Mouse (Mus musculus): Measurements from ENCODE around the gene Cadps2. TPM values are rescaled to one million over a fixed set of nuclear protein-coding genes. Genes with fewer than 3 reads are reported as not detected.

Gene Cadps2
- polyA plus RNA-seq, 1 experiment = 5.0 TPM

DNA sequence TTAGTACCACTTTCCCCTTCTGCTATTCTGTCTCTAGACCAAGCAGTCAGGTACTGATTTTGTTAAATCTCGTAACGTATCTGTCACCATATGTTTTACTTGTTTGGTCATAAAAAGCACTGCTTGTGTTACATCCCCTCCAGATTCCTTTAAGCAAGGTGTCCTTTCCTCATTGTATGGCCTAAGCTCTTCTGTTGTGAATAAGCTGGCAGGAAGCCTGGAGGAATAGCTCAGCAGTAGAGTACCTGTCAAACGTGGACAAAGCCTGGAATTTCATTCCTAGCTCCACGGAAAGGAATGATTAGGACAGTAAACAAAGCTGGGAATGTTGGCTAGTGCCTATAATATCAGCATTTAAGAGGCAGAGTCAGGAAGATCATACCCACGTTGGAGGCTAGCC, 340.6 kb downstream of the Cadps2 start:
- TF ChIP-seq POLR2A (IDR thresholded peaks at IDR 0.05; ENCODE audit: low read depth, low read length) (no peak), CTCF (conservative IDR thresholded peaks at IDR 0.05; ENCODE audit: insufficient read depth, insufficient read length, low read depth, low read length) (no peak)
- no peak for DNase-seq
- H3K4me1 ChIP-seq (ENCODE audit: control insufficient read depth, insufficient read depth, low read length) = no peaks in the 10 kb centered on the region
- no peak overlapping the region for H3K27ac ChIP-seq (ENCODE audit: insufficient read depth, low read depth, low read length)
- no peak overlapping the region for H3K4me3 ChIP-seq (ENCODE audit: insufficient read depth, low read depth, low read length)
- 42% methylated on average over 5 of the region's 5 CpGs for WGBS
- H3K27me3 ChIP-seq (replicated peaks; ENCODE audit: control insufficient read depth, insufficient read depth, low read length) = no peaks in the 10 kb centered on the region
- no peaks in the 10 kb centered on the region for H3K36me3 ChIP-seq (ENCODE audit: control insufficient read depth, insufficient read depth, low read length)

DNA sequence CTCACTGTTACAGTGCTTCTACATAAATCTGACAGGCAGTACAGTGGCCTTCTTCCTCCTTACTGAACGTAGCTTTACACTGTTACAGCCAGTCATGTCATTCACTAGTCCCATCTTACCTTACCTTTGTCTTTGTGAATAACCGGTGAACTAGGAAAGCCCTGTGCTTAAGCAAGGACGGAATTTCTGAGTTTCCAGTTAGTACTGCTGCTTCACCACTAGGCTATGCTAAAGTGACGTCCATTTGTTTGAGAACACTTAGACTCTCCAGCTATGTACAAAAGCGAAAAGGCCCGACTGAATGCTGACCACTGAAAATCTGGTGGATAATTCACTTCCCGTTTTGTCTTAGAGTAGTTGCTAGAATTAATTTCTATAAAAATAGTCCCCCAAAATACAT, 347.4 kb downstream of the Cadps2 start:
- Histone ChIP-seq H3K4me1 (ENCODE audit: control insufficient read depth, insufficient read depth, low read length) (no peaks in the 10 kb centered on the region), H3K36me3 (ENCODE audit: control insufficient read depth, insufficient read depth, low read length) (no peaks in the 10 kb centered on the region), H3K4me3 (ENCODE audit: insufficient read depth, low read depth, low read length) (no peak overlapping the region), H3K27me3 (replicated peaks; ENCODE audit: control insufficient read depth, insufficient read depth, low read length) (no peaks in the 10 kb centered on the region), H3K27ac (ENCODE audit: insufficient read depth, low read depth, low read length) (no peak overlapping the region)
- WGBS = 23% methylated on average over 7 of the region's 7 CpGs
- peak; percentile 23 for DNase-seq
- TF ChIP-seq POLR2A (IDR thresholded peaks at IDR 0.05; ENCODE audit: low read depth, low read length) (no peak), CTCF (conservative IDR thresholded peaks at IDR 0.05; ENCODE audit: insufficient read depth, insufficient read length, low read depth, low read length) (peak; percentile 30; the same call in 1 of the 2 replicates)

DNA sequence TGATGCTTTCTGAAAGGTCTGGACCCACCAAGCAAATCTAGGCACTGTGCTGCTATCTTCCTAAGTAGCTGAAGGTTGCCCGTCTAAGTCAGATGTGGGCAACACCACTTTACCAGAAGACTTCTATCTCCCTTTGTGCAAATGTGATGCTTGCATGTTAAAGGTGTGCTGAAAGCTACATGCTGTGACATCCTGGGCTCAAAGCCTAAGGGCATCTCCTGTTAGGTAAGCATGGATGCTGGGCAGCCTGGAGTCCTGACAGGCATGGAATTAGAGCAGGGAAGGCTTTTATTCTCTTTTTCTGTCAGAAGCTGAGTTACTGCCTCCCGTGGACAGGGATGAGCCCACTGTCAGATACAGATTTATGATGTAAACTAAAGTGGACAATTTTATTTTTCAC, 348.8 kb downstream of the Cadps2 start:
- Histone ChIP-seq H3K27me3 (replicated peaks; ENCODE audit: control insufficient read depth, insufficient read depth, low read length) (no peaks in the 10 kb centered on the region), H3K36me3 (ENCODE audit: control insufficient read depth, insufficient read depth, low read length) (no peaks in the 10 kb centered on the region), H3K4me1 (ENCODE audit: control insufficient read depth, insufficient read depth, low read length) (no peaks in the 10 kb centered on the region), H3K27ac (ENCODE audit: insufficient read depth, low read depth, low read length) (no peak overlapping the region), H3K4me3 (ENCODE audit: insufficient read depth, low read depth, low read length) (no peak overlapping the region)
- no peak for TF ChIP-seq POLR2A (IDR thresholded peaks at IDR 0.05; ENCODE audit: low read depth, low read length)
- no peak for TF ChIP-seq CTCF (conservative IDR thresholded peaks at IDR 0.05; ENCODE audit: insufficient read depth, insufficient read length, low read depth, low read length)
- DNase-seq = no peak
- 77% methylated on average over 2 of the region's 2 CpGs for WGBS

DNA sequence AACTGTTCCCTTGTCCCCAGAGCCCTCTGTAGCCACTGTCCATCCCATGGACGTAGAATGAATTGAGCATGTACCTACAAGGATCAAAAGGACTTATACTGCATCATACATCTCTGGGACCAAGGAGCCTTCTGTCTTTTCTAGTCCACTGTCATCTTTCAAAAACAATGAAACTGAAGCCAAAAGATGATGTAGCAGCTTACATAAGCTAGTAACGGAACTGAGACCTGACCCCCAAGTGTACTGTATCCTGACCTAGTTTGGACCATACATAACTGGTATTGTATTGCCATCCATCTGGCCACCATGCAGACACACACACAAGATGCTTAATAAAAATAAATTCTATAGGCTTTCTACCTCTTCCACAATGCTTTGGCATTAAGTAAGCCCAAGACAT, 350.2 kb downstream of the Cadps2 start:
- no peak overlapping the region for H3K4me3 ChIP-seq (ENCODE audit: insufficient read depth, low read depth, low read length)
- H3K4me1 ChIP-seq (ENCODE audit: control insufficient read depth, insufficient read depth, low read length) = no peaks in the 10 kb centered on the region
- WGBS = 83% methylated on average over 2 of the region's 2 CpGs
- no peaks in the 10 kb centered on the region for H3K36me3 ChIP-seq (ENCODE audit: control insufficient read depth, insufficient read depth, low read length)
- no peak for TF ChIP-seq POLR2A (IDR thresholded peaks at IDR 0.05; ENCODE audit: low read depth, low read length)
- no peak for TF ChIP-seq CTCF (conservative IDR thresholded peaks at IDR 0.05; ENCODE audit: insufficient read depth, insufficient read length, low read depth, low read length)
- DNase-seq = no peak
- no peaks in the 10 kb centered on the region for H3K27me3 ChIP-seq (replicated peaks; ENCODE audit: control insufficient read depth, insufficient read depth, low read length)
- H3K27ac ChIP-seq (ENCODE audit: insufficient read depth, low read depth, low read length) = no peak overlapping the region

DNA sequence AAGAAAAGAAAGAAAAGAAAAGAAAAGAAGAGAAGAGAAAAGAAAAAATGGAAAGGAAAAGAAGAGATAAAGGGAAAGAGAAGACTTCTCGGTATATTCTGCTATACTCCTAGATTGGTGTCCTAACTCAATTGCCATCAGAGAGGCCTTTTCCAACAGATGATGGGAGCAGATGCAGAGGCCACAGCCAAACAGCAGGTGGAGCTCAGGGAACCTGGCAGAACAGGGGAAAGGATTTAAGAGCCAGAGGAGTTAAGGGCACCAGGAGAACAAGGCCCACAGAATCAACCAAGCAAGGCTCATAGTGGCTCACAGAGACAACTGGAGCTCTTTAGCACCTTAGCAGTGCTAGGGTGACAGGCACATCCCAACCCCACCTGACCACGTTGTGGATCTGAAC, 366.5 kb downstream of the Cadps2 start:
- WGBS = 65% methylated on average over 2 of the region's 2 CpGs
- H3K4me3 ChIP-seq (ENCODE audit: insufficient read depth, low read depth, low read length) = no peak overlapping the region
- H3K4me1 ChIP-seq (ENCODE audit: control insufficient read depth, insufficient read depth, low read length) = no peaks in the 10 kb centered on the region
- TF ChIP-seq POLR2A (IDR thresholded peaks at IDR 0.05; ENCODE audit: low read depth, low read length) (no peak), CTCF (conservative IDR thresholded peaks at IDR 0.05; ENCODE audit: insufficient read depth, insufficient read length, low read depth, low read length) (peak; percentile 53)
- H3K36me3 ChIP-seq (ENCODE audit: control insufficient read depth, insufficient read depth, low read length) = no peaks in the 10 kb centered on the region
- no peaks in the 10 kb centered on the region for H3K27me3 ChIP-seq (replicated peaks; ENCODE audit: control insufficient read depth, insufficient read depth, low read length)
- no peak overlapping the region for H3K27ac ChIP-seq (ENCODE audit: insufficient read depth, low read depth, low read length)
- DNase-seq = peak; percentile 15

DNA sequence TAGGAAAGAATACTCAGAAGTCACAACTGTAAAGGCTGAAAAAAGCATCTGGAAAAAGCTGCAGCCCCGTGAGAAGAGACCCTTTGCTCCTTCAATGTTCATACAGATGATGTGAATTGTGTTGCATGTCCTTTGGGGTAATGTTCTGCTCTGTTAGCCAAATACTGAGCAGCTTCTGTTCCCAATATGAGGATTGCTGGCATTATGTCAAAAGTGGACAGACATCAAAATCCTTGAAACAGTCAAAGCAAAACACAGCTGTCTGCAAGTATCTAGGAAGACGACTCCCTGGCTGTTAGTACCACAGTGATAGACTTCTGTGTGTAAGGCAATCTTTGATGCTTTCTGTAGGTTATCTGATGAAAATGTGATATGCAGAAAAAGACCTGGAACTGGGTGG, 367.4 kb downstream of the Cadps2 start:
- Histone ChIP-seq H3K36me3 (ENCODE audit: control insufficient read depth, insufficient read depth, low read length) (no peaks in the 10 kb centered on the region), H3K27me3 (replicated peaks; ENCODE audit: control insufficient read depth, insufficient read depth, low read length) (no peaks in the 10 kb centered on the region), H3K4me1 (ENCODE audit: control insufficient read depth, insufficient read depth, low read length) (no peaks in the 10 kb centered on the region), H3K4me3 (ENCODE audit: insufficient read depth, low read depth, low read length) (no peak overlapping the region), H3K27ac (ENCODE audit: insufficient read depth, low read depth, low read length) (no peak overlapping the region)
- TF ChIP-seq CTCF (conservative IDR thresholded peaks at IDR 0.05; ENCODE audit: insufficient read depth, insufficient read length, low read depth, low read length) = no peak
- 60% methylated on average over 2 of the region's 2 CpGs for WGBS
- DNase-seq = no peak

DNA sequence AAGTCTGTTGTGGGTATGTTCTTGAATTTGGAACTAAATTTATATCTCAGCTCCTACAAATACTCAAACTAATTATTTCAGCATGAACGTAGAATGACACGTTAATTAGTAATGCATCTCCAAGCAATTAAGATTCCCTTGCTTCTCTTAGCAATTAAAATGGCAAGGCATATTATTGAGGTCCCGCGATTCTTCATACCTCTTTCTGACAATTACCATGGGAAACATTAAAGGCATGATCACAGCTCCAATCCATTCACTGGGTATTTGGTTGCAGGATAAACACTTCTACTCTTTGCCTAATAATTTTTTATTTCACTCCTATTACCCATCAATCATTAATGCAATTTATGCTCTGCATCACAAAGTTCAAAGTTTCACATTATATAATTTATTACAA, 371.3 kb downstream of the Cadps2 start:
- no peaks in the 10 kb centered on the region for H3K27me3 ChIP-seq (replicated peaks; ENCODE audit: control insufficient read depth, insufficient read depth, low read length)
- TF ChIP-seq CTCF (conservative IDR thresholded peaks at IDR 0.05; ENCODE audit: insufficient read depth, insufficient read length, low read depth, low read length) = no peak
- TF ChIP-seq POLR2A (IDR thresholded peaks at IDR 0.05; ENCODE audit: low read depth, low read length) = no peak
- WGBS = 61% methylated on average over 4 of the region's 4 CpGs
- H3K4me3 ChIP-seq (ENCODE audit: insufficient read depth, low read depth, low read length) = no peak overlapping the region
- no peaks in the 10 kb centered on the region for H3K4me1 ChIP-seq (ENCODE audit: control insufficient read depth, insufficient read depth, low read length)
- H3K36me3 ChIP-seq (ENCODE audit: control insufficient read depth, insufficient read depth, low read length) = no peaks in the 10 kb centered on the region
- H3K27ac ChIP-seq (ENCODE audit: insufficient read depth, low read depth, low read length) = no peak overlapping the region
- no peak for DNase-seq

All from kidney, adult 2 months (tissue).